Mouse (Mus musculus): ENCODE data around the gene Rcor1. TPM values are rescaled to one million over a fixed set of nuclear protein-coding genes. Genes with fewer than 3 reads are reported as not detected.
A peak's percentile ranks its signal among the peaks of the same experiment; 100 is the strongest.

The Rcor1 gene
- polyA plus RNA-seq, 1 experiment, result 19.1 TPM

GRCm38 (mm10) chr12:111021577-111021976, 17.6 kb upstream of the Rcor1 start:
- no peak for TF ChIP-seq CTCF (IDR thresholded peaks at IDR 0.05; ENCODE audit: borderline replicate concordance, extremely low read depth, insufficient read depth, insufficient read length)
- no peak for TF ChIP-seq POLR2A (IDR thresholded peaks at IDR 0.05; ENCODE audit: borderline replicate concordance, extremely low read depth, insufficient read depth, insufficient read length, poor library complexity, severe bottlenecking)
- no peak for DNase-seq (ENCODE audit: low read depth)

GRCm38 (mm10) chr12:111028176-111029167, 10.7 kb upstream of the Rcor1 start:
- no peak for DNase-seq (ENCODE audit: low read depth)
- no peak for TF ChIP-seq CTCF (IDR thresholded peaks at IDR 0.05; ENCODE audit: borderline replicate concordance, extremely low read depth, insufficient read depth, insufficient read length)
- TF ChIP-seq POLR2A (IDR thresholded peaks at IDR 0.05; ENCODE audit: borderline replicate concordance, extremely low read depth, insufficient read depth, insufficient read length, poor library complexity, severe bottlenecking), result no peak

- no peak for DNase-seq (ENCODE audit: low read depth)
Observed at GRCm38 (mm10) chr12:111029291-111029890, 9.8 kb upstream of the Rcor1 start.

GRCm38 (mm10) chr12:111032839-111033238, 6.3 kb upstream of the Rcor1 start:
- no peak for DNase-seq (ENCODE audit: low read depth)
- TF ChIP-seq POLR2A (IDR thresholded peaks at IDR 0.05; ENCODE audit: borderline replicate concordance, extremely low read depth, insufficient read depth, insufficient read length, poor library complexity, severe bottlenecking), result no peak
- TF ChIP-seq CTCF (IDR thresholded peaks at IDR 0.05; ENCODE audit: borderline replicate concordance, extremely low read depth, insufficient read depth, insufficient read length), result no peak

More at GRCm38 (mm10) chr12:111029291-111029890, 9.8 kb upstream of the Rcor1 start:
- no peak for TF ChIP-seq POLR2A (IDR thresholded peaks at IDR 0.05; ENCODE audit: borderline replicate concordance, extremely low read depth, insufficient read depth, insufficient read length, poor library complexity, severe bottlenecking)
- no peak for TF ChIP-seq CTCF (IDR thresholded peaks at IDR 0.05; ENCODE audit: borderline replicate concordance, extremely low read depth, insufficient read depth, insufficient read length)

- TF ChIP-seq POLR2A (IDR thresholded peaks at IDR 0.05; ENCODE audit: borderline replicate concordance, extremely low read depth, insufficient read depth, insufficient read length, poor library complexity, severe bottlenecking) (no peak), CTCF (IDR thresholded peaks at IDR 0.05; ENCODE audit: borderline replicate concordance, extremely low read depth, insufficient read depth, insufficient read length) (no peak)
- no peak for DNase-seq (ENCODE audit: low read depth)
Observed at GRCm38 (mm10) chr12:111035182-111035824, 3.8 kb upstream of the Rcor1 start.

GRCm38 (mm10) chr12:111036198-111036775, 2.9 kb upstream of the Rcor1 start:
- TF ChIP-seq POLR2A (IDR thresholded peaks at IDR 0.05; ENCODE audit: borderline replicate concordance, extremely low read depth, insufficient read depth, insufficient read length, poor library complexity, severe bottlenecking), result no peak
- TF ChIP-seq CTCF (IDR thresholded peaks at IDR 0.05; ENCODE audit: borderline replicate concordance, extremely low read depth, insufficient read depth, insufficient read length), result no peak

GRCm38 (mm10) chr12:111037241-111038180, 1.6 kb upstream of the Rcor1 start:
- TF ChIP-seq POLR2A (IDR thresholded peaks at IDR 0.05; ENCODE audit: borderline replicate concordance, extremely low read depth, insufficient read depth, insufficient read length, poor library complexity, severe bottlenecking) (no peak), CTCF (IDR thresholded peaks at IDR 0.05; ENCODE audit: borderline replicate concordance, extremely low read depth, insufficient read depth, insufficient read length) (no peak)
- DNase-seq (ENCODE audit: low read depth), result peak; percentile 40

More at GRCm38 (mm10) chr12:111036198-111036775, 2.9 kb upstream of the Rcor1 start:
- no peak for DNase-seq (ENCODE audit: low read depth)

GRCm38 (mm10) chr12:111038231-111038975, 748 bp upstream of the Rcor1 start:
- TF ChIP-seq POLR2A (IDR thresholded peaks at IDR 0.05; ENCODE audit: borderline replicate concordance, extremely low read depth, insufficient read depth, insufficient read length, poor library complexity, severe bottlenecking), result no peak; the same call in 1 of the 2 replicates
- TF ChIP-seq CTCF (IDR thresholded peaks at IDR 0.05; ENCODE audit: borderline replicate concordance, extremely low read depth, insufficient read depth, insufficient read length), result no peak
- DNase-seq (ENCODE audit: low read depth), result peak; percentile 86

GRCm38 (mm10) chr12:111039771-111040530, 800 bp downstream of the Rcor1 start:
- DNase-seq (ENCODE audit: low read depth), result peak; percentile 37

More at GRCm38 (mm10) chr12:111039771-111040530, 800 bp downstream of the Rcor1 start:
- no peak for TF ChIP-seq CTCF (IDR thresholded peaks at IDR 0.05; ENCODE audit: borderline replicate concordance, extremely low read depth, insufficient read depth, insufficient read length)
- no peak for TF ChIP-seq POLR2A (IDR thresholded peaks at IDR 0.05; ENCODE audit: borderline replicate concordance, extremely low read depth, insufficient read depth, insufficient read length, poor library complexity, severe bottlenecking)
